Mouse (Mus musculus) CD4-positive helper T cell, adult 2 months (primary cell): ENCODE results near the gene Sgcb.
A peak's percentile ranks its signal among the peaks of the same experiment; 100 is the strongest.

Source experiments
- DNase-seq: peaks from one replicate; pipeline ENCODE4 v3.0.0-alpha.2; 2012; ENCODE audit warnings: low read depth, missing footprints, low spot score

Gene Sgcb

DNA sequence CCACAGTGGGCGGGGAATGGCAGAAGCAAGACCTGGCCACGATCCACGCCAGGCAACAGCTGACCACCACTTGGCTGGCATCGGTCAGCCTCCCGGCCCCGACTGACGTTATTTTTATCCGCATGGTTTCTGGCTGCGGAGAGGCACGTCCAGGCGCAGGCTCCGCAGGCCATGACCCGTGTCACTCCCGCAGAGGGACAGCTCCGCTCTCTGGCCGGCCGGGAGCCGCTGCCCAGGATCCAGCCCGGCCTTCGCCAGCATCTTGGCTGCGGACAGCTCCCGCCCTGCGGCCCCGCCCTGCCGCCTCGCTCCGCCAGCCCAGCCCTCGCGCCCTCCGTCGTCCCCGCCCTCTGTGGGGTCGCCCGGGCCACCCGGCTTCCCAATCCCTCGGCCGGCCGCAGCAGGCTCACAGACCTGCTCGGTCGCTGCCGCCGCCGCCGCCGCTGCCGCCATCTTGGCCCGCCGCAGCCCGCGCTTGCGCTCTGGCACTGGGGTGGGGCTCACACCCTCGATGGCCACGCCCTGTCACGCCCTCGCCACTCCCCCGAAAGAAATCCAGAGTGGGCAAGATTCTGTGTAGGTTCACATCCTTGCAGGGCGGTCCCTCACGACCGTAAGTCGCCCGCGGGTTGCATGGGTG lies at the start of gene Sgcb:
Gene Sgcb, minus strand, starts transcription at position 530 of the 640 bp plus-strand sequence.
- peak; percentile 82 for DNase-seq

DNA sequence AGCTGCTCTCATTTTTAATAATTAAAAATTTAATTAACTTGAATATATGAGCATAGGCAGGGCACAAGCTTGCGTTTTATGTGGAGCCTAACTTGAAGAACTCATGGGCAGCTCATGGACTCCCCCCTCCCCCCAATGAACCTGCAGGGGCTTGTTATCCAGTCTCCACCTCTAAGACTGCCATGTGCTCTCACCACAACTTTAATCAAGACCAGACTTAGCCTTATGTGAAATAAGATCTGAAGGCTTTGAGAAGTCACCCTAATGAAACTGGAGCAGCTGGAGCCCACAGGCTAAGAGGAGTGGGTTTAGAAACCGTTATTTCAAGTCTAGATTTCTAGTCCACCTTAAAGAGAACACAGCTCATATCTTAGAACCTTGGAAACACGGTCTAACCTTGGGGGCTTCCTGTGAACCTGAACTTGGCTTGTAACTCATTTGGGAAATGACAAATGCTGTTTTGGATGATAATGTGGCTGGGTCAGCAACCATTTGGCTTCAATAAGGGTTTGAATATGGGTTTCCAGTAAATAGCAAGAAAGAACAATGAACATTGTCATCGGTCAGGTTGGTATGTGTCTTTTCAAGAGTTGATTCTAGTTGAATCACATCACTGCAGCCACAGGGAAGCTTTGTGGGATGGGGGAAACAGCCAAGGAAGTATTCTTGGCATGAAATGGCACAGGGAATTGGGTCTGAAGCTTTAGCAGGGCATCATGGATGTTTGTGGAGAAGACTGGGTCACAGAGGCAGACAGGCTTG lies 46.8 kb upstream of the Sgcb start:
- DNase-seq = no peak

DNA sequence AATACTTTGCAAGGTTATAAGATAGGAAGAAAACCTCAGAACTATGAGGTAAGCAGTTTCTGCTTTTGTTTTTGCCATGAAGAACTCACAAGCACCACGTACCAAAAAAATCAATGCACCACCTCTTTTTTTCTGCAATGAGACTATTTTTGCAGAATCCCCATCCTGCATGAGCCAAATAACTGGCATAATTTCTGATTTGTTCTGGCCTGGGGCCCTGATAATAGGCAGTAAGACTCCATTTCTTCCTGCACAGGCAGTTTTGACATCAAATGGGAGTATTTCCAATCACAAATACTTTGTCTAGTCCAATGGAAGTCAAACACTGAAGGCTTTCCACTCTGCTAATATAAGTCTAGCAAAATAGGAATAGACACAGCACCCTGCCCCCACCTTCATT lies 46.2 kb upstream of the Sgcb start:
- DNase-seq = no peak

DNA sequence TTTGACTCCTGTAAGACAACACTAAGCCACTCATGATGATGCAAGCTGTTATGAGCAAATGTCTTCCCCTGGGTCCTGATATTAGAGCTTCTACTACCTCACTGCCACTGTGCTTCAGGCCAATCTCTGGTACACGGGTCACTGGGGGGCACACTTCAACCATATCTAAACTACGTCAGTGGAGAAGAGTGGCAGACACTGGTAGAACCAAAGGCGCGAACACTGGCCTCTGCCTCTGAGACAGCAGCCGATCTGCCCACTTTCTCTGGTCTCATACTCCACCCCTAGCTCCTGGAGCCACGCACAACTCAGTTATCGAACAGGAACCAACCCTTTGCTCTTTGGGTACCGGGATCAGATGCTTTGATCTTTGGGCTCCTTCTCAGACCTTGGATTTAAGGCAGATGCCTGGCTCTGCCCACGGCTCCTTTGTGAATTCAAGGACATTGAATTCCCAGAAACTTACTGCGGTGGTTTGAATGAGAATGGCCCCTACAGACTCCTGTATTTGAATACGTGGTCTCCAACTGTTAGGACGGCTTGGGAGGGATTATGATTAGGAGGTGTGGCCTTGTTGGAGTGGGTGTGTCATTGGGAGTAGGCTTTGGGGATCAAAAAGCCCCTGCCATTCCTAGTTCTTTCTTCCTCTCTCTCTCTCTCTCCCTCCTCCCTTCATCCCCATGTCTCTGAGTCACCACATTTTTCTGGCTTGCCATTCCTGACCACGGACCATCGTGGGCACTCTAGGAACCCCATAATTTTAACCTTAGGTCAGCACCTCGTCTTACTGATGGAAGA lies 44.3 kb upstream of the Sgcb start:
- no peak for DNase-seq

DNA sequence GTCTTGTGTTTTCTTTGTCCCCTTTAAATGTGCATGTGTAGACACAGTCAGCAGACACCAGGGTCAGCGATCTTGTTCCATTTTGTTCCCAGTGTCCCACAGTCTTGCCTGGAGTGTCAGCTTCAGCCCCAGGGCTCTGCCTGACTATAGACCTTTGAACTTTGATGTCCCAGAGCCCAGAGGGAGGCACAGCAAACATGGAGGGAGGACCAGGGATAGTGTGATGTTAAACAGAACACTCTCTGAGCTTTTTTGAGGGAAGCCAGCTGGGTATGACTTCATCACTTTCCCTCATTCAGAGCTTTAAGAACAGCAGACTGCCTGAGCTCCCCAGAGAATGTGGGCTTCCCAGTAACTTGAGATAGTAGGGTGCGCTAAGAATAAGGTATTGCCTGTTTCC lies 42.6 kb upstream of the Sgcb start:
- no peak for DNase-seq

DNA sequence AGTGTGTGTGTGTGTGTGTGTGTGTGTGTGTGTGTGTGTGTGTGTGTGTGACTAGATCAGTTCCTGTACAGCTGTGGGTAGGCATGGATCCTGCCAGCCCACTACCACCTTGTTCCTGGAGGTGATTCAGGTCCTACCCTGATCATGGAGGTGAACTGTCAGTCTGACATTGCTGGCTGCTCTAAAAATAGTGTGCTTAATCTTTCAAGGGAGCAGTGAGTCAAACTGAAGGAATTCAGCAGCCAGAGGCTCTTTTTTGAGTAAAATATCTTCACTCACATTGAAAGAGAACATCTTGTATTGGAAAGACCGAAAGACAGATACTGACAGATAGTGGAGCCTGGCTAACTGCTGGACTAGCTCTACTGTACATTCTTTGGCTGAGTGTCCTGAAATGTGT lies 41.0 kb upstream of the Sgcb start:
- DNase-seq = no peak

DNA sequence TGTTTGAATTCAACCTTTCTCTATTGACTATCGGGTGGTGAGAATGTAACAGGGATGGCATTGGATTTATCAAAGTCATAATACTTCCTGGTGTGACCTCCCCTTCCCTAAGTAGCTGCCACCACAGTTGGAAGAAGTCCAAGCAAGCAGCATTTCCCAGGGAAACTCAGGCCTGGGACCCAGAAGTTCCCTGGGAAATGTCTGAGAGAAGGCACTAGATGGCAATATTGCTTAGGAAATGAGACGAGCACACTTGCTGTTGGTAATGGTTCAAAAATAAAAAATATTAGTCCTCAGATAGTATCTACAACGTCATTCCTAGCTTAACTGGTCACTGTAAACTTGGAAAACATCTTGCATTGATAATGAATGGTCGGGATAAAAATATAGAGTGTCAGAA lies 38.6 kb upstream of the Sgcb start:
- DNase-seq = no peak

DNA sequence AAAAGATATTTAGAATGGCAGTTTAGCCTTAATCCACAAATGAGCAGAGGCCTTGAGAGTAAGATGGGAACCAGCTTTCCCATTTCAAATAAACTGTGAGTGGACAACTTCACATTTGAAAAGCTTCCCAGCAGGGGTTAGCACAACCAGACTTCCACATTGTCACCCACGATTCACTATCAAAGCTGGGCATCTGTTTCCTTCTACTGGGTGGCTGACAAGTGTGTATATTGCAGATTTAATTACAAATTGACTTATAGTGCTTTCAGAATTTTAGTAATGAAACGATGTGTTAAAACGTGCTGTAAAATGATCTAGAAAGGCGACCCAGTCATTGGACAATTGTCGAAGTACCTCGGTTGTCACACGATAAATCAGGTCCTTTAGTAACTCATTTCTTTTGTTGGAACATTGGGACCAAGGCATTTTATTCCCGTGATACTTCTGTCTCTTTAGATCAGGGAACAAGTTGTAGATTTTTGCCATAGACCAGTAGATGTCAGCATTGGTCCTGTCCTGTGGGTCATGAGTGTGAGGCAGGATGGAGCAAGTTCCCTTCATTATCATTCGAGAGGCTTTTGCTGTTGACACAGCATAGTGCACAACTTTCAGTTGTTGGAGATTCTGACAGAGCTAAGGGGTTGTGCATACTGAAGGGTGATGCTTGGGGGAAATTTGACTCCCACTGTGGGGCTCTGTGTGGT lies 36.3 kb upstream of the Sgcb start:
- DNase-seq = no peak

DNA sequence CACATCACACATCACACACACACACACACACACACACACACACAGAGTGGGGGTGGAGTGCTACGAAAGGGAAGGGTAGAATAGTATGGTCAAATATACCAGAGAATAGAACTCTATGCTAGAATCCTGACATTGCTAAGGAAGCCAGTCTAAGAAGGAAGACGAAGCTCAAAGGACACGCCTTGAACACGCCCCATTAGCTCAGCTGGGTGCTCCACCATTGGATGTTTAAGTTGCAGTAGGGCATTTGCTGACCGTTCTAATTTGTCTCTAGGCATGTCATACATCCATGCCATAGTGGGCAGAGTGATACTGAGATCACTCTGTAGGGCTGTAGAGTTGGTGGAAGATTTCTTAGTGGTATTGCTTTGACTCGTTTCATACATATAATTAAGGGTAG lies 35.6 kb upstream of the Sgcb start:
- DNase-seq = no peak

DNA sequence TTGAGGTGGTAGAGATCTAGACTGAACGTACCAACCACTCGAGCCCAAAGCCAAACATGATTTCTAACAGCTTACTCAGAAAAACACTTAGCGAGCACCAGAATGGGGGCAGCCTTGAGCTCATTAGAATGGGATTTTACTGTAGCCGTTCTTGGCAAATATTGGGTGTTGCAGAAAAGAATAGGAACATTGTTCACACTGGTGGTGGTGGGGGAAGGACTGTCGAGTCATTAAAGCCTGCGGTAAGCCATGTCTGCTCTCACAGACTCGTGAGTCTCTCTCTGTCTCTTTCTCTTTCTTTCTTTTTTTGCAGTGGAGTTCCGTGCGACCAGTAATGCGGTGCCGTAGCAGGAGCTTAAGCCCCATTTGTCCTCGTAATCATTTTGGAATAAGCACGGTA lies 29.0 kb upstream of the Sgcb start:
- DNase-seq = no peak

DNA sequence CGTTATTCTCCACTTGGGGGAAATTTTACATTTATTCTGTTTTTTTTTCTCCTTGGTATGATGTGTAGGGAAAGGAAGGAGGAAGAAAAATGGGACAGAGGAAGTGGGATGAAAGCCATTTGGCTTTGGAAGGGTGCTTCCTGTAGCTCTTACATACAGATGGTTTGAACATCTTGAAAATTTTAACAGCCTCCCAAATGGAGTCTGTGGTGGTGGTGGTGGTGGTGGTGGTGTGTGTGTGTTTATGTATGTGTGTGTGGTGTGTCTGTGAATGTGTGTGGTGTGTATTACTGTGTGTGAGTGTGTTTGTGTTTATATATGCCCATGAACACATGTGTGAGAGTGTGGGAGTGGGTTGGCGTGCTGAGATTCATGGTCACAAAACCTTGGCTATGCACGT lies 28.0 kb upstream of the Sgcb start:
- DNase-seq = no peak

DNA sequence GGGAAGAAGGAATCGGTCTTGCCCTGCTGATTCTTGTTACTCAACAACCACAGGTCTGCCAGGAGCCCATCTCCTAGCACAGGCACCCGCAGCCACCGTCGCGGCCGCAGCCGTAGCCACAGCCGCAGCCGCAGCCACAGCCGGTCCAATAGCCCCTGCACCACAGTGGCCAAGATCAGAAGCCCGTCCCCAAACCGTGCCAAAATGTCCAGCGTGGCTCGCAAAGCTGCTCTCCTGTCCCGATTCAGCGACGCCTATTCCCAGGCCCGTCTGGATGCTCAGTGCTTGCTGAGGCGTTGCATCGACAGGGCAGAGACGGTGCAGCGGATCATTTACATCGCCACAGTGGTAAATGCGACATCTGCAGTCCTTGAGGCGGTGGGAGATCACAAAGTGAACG lies 21.8 kb upstream of the Sgcb start:
- no peak for DNase-seq

DNA sequence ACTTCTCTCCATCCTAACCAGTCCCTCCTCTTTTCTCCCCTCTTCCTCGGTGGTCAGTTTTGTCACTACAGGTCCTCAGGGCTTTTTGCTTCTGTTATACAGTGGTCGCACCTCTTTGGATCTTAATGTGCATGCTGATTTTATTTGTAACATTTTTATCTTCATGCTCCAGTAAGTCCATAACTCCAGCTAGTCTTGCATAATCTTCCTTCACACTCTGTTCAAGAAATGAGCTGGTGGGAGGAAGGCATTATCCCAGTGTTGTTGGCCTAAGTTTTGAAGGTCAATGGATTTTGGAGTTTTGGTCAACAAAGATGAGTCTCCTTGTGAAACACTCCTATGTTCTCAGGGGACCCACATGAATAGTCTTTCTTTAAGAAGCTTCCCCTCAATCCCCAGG lies 20.3 kb upstream of the Sgcb start:
- no peak for DNase-seq

DNA sequence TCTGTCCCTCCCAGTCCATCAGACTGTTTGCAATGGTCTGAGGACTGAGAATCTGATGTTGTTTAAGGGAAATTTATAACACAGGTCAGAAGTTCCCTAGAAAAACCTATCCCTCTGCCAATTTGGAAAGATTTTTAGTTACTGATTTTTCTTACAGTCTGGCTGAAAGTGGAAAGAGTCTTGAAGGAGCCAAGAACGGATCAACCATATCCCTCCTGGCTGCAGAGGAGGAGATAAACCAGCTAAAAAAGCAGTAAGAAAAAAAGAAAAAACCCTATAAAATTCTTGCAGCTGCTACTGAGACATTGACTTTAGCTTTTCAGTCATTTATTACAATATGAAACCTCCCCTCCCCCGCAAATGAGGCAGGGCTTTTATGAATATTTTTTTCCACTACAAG lies 19.1 kb upstream of the Sgcb start:
- no peak for DNase-seq

DNA sequence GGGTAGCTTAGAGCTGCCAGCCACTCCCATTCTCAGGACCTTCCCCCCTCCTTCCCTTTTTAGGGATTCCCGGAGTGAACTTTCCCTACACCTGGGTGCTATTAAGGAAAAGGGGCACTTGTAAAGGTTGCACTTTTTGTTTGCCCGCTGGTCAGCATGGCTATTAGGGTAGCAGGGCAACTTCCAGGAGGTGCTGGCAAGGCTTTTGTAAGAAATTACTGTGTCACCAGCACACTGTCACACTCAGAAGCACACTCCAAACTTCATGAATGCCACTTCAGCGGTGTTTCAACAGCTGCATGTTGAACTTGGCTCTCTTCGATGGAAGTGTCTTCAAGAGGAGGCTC lies 4.2 kb upstream of the Sgcb start:
- DNase-seq = no peak

DNA sequence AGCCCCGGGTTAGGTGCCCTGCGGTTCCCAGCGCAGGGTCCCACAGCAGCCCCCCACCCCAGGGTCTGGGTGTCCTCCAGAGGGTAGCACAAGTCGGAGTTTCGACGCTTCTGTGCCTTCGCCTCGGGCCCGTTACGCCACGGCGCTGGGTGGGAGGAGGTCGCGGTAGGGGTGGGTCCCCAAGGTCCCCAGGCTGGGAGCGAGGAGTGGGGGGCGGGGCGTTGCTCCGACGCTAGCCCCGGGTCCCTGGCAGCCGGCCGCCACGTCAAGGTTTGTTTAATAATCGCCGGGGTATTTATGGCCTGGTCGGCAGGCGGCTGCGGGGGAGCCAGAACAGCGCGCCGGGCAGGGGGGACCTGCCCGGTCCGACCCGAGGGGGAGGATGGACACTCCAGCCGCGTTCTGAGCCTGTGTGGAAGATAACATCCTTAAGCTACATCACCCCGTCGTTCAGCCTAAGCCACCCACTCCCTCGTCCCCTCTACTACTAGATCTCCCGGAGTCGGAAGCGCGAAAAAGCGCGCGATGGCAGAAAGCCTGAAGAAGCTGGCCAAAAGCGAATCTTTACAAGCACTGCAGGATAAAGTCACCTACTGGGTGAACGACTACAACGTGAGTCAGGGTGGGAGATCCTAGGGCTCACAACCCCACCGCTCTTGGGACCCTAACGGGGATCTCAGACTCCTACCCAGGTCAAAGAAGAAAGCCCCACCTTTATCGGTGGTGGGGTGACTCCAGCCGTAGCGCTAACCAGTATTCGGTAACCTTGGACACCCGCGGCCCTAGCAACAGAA lies 3.7 kb upstream of the Sgcb start, which contains the start of gene Spata18:
Gene Spata18, plus strand, starts transcription at position 319 of the 794 bp plus-strand sequence.
- DNase-seq = peak; percentile 25

DNA sequence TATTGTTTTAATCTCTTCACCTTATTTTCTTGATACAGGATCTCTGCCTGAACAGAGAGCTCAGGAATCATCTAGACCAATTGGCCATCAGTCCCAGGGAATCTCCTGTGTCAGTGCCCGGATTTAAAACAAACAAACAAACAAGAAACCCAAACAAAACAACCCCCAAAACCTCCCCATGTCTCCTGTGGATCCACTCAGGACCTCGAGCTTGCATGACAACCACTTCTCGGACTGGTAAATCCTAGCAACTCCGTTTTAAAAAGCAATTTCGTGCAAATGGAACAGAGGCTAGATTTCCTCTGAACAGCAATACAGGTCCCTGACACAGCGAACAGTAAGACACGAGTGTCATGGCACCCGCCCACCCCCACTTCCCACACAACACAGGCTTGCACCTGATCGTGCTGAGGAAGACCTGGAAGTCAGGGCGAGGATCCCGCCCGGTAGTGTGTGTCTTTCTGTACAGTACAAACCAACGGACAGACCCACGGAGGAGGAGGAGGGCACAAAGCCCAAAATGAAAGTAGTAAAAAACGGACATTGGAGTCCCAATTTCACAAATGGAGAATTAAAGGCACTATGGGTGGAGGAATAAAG lies 2.9 kb upstream of the Sgcb start:
- peak; percentile 34 for DNase-seq

DNA sequence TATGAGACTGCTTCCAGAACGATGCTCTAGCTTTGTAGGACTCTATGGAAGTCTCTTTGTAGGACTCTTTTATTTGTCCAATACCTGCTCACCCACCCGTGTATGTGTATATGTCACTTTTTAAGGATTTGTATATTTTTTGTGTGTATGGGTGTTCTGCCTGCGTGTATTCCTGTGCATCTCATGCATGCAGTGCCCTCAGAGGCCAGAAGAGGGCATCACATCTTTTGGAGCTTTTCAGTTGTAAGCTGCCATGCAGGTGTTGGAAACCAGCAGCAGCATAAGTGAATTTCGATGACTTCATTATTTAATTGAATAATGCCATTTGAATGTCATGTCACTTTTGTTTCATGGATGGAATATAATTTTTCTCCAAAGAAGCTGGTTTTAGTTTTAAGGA lies 5.5 kb downstream of the Sgcb start:
- DNase-seq = peak; percentile 46

DNA sequence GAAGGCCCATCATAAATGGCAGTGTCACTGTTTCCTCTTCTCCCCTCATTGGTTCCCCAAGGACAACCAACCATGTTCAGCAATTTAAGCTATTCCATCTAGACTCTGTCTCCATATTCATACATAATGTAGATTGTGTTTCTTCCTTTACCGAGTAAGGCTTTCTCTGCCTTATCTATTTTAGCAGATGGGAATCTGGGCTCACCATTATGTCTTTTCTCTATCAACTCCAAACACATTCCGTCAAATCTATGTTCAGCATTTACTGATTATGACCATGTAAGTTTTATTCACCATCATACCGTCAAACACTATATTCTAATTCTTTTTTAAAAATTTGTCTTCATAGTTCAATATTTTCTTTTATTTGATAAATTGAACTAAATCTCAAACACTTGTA lies 6.5 kb downstream of the Sgcb start:
- DNase-seq = no peak

DNA sequence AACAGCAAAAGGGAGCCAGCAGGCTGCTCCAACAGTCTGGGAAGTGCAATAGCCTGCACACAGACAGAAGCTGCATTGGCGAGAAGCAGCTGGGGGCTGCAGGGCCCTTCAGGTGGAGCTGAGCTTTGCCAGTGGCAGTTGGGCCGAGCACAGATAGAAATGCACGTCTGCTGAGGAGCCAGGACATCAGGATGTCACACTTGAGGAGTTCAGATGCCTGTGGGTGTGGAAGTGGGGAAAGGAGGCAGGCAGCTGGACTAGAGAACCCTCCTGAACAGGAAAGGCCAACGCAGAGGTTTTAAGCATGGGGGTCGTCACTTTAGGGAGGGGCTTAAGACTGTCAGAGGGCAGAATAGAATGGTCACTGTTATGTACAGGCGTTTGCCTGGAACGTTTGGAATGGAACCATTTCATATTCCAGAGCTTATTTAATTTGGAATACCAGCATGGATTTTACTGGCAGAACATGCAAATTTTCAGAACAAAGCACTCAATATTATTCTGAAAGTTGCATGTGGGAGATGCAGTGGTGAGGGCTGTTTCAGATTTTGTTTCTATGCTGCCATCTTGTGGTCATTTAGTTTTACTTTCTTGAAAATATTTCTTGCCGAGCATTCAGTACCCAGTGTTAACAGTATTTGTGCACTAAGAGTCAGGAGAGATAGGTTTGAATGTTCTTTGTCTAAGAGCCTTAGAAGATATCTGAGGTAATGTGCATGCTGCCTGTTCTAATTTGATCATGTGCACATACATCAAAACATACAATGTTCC lies 10.1 kb downstream of the Sgcb start:
- peak; percentile 45 for DNase-seq
